Mouse (Mus musculus): ENCODE results near the gene Rcan2.

DNA sequence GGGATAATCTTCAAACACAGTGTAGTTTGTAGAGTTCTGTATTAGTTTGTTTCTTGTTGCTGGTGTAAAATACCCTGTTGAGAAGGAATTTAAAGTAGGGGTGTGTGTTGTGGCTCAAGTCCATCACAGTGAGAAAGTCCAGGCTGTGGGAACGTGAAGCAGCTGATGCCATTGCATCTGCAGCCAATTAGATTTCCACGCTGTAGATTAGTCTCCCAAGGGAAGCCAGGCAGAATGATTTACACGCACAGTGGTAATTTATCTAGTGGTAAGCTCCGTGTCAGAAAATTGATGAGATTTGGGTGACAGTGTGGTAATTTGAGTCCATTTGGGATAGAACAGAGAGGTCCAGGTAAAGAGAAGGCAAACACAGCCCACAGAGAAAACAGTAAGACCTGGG, 192.9 kb downstream of the Rcan2 start:
- TF ChIP-seq CTCF (IDR thresholded peaks at IDR 0.05; ENCODE audit: low read depth, low read length) (no peak), POLR2A (IDR thresholded peaks at IDR 0.05; ENCODE audit: insufficient read depth, low read length) (no peak), EP300 (IDR thresholded peaks at IDR 0.05; ENCODE audit: insufficient read depth, low read depth, low read length) (no peak)
